In genomic region chr5:93101371-93101791, GRCm38 (mm10) we compare ENCODE assay signal across 9 mouse cellular contexts. TPM values are rescaled to one million over a fixed set of nuclear protein-coding genes. Genes with fewer than 3 reads are reported as not detected.
A peak's percentile ranks its signal among the peaks of the same experiment; 100 is the strongest.
DNase-seq lines count a peak whose midpoint lies in the region; ATAC-seq and TF ChIP-seq lines count a peak whose summit lies in the region.
"Had no signal": no experiment of that assay in that cellular context is flagged by ENCODE, and none has a peak within 500 bp of the region (broad histone marks: within the 10 kb centered on the region; RNA-seq: fewer than 3 reads in every experiment).

No protein-coding gene starts in this region.

- peaks cover 52% of the 10 kb centered on the region for H3K36me3 ChIP-seq in E14TG2a.4 (ENCODE audit: insufficient read depth, low read length)
- H3K36me3 ChIP-seq in ES-Bruce4 (ENCODE audit: control insufficient read depth, insufficient read depth, low read length, poor library complexity, severe bottlenecking), result peaks cover 2% of the 10 kb centered on the region; the same call in 1 of the 2 replicates
- no peaks in the 10 kb centered on the region for H3K36me3 ChIP-seq in heart, embryonic 16.5 days (ENCODE audit: control insufficient read depth, insufficient read depth)

- no peak for TF ChIP-seq POLR2A in ES-Bruce4 (IDR thresholded peaks at IDR 0.05; ENCODE audit: insufficient read depth, low read length)
- TF ChIP-seq POLR2A in cerebellum, adult 2 months (IDR thresholded peaks at IDR 0.05; ENCODE audit: borderline replicate concordance, insufficient read depth, low read length), result no peak

- peak; percentile 56 for ATAC-seq in heart, embryonic 16.5 days (replicated peaks; ENCODE audit: extremely low read depth, insufficient read depth, low FRiP score)

- H3K4me3 ChIP-seq in E14TG2a.4 (replicated peaks; ENCODE audit: low read length) (peak overlapping the region; percentile 51), ES-Bruce4 (ENCODE audit: low read depth, low read length) (no peak overlapping the region)
- H3K4me3 ChIP-seq in heart, embryonic 16.5 days (ENCODE audit: low read length), result no peak overlapping the region
- no peak overlapping the region for H3K4me3 ChIP-seq in cerebellum, adult 2 months (replicated peaks; ENCODE audit: insufficient read depth, low read depth, low read length)
- H3K4me3 ChIP-seq: megakaryocyte, embryonic 14.5 days had no signal

- H3K27ac ChIP-seq in ES-Bruce4 (ENCODE audit: insufficient read depth, low read length), result no peak overlapping the region
- peak overlapping the region; percentile 58 for H3K27ac ChIP-seq in heart, embryonic 16.5 days (ENCODE audit: low read length)
- no peak overlapping the region for H3K27ac ChIP-seq in cerebellum, adult 2 months (ENCODE audit: insufficient read depth, low read length)

- H3K27me3 ChIP-seq in E14TG2a.4 (ENCODE audit: insufficient read depth, low read length) (no peaks in the 10 kb centered on the region), ES-Bruce4 (ENCODE audit: control insufficient read depth, insufficient read depth, low read length, poor library complexity, severe bottlenecking) (no peaks in the 10 kb centered on the region)
- H3K27me3 ChIP-seq in heart, embryonic 16.5 days (ENCODE audit: control insufficient read depth, insufficient read depth, low read length), result no peaks in the 10 kb centered on the region
- no peaks in the 10 kb centered on the region for H3K27me3 ChIP-seq in cerebellum, adult 2 months (ENCODE audit: control insufficient read depth, insufficient read depth, low read length)
- H3K27me3 ChIP-seq: megakaryocyte, embryonic 14.5 days had no signal

- 0 out of 2 replicates have a peak, but pooled peaks have one; percentile 25 for TF ChIP-seq EP300 in ES-Bruce4 (IDR thresholded peaks at IDR 0.05; ENCODE audit: insufficient read depth, low read depth, low read length)

- H3K4me1 ChIP-seq in E14TG2a.4 (replicated peaks; ENCODE audit: low read depth, low read length) (peaks cover 79% of the 10 kb centered on the region), ES-Bruce4 (ENCODE audit: control insufficient read depth, insufficient read depth, low read length) (peaks cover 5% of the 10 kb centered on the region)
- peaks cover 29% of the 10 kb centered on the region for H3K4me1 ChIP-seq in heart, embryonic 16.5 days (ENCODE audit: control insufficient read depth, insufficient read depth, low read length)
- peaks cover 14% of the 10 kb centered on the region for H3K4me1 ChIP-seq in cerebellum, adult 2 months (ENCODE audit: control insufficient read depth, insufficient read depth, low read length)

- H3K9me3 ChIP-seq in E14TG2a.4 (ENCODE audit: low read length) (no peaks in the 10 kb centered on the region), ES-Bruce4 (replicated peaks; ENCODE audit: control insufficient read depth, insufficient read depth, low read length, poor library complexity, severe bottlenecking) (no peaks in the 10 kb centered on the region)
- H3K9me3 ChIP-seq in heart, embryonic 16.5 days (replicated peaks; ENCODE audit: control insufficient read depth, low read length), result no peaks in the 10 kb centered on the region
- H3K9me3 ChIP-seq: megakaryocyte, embryonic 14.5 days had no signal

- H3K9ac ChIP-seq in ES-Bruce4 (ENCODE audit: low read depth, poor library complexity, severe bottlenecking), result no peak overlapping the region
- no peak overlapping the region for H3K9ac ChIP-seq in heart, embryonic 16.5 days (ENCODE audit: low read length)

- whole genome bisulfite sequencing in heart, embryonic 16.5 days, result 54% methylated on average over 8 of the region's 8 CpGs
- 60% methylated on average over 8 of the region's 8 CpGs for WGBS in cerebellum, adult 2 months

- H3K4me2 ChIP-seq in heart, embryonic 16.5 days (ENCODE audit: low read depth, low read length), result no peak overlapping the region; the same call in 1 of the 2 replicates

- DNase-seq in kidney, postnatal 14 days, result peak; percentile 84
- no peak for DNase-seq in cerebellum, adult 18-20 months
- no peak for DNase-seq in cerebellum, adult 2 months
- DNase-seq in frontal cortex, postnatal 10 days (ENCODE audit: low spot score in 2 of 2), result no peak
- DNase-seq: layer of hippocampus, adult 9-11 months had no signal

- TF ChIP-seq CTCF in E14TG2a.4 (conservative IDR thresholded peaks at IDR 0.05; ENCODE audit: low read length), result no peak
- no peak for TF ChIP-seq CTCF in ES-Bruce4 (IDR thresholded peaks at IDR 0.05; ENCODE audit: low read depth, low read length)
- TF ChIP-seq CTCF in cerebellum, adult 2 months (IDR thresholded peaks at IDR 0.05; ENCODE audit: borderline replicate concordance, insufficient read depth, low read depth, low read length), result no peak

RNA-seq across cellular contexts. Expression of gene Sept11, which starts 8.1 kb away (rescaled TPM):
- 187 and 194 TPM in 2 replicates for polyA plus RNA-seq in ES-Bruce4 (2011; ENCODE audit: insufficient read depth, insufficient read length, low read depth, missing spikeins)
- polyA plus RNA-seq in heart, embryonic 16.5 days (2015; fragmentation: Nextera tagmentation; extraction: Ambion mirVana), result 89.7 and 92.8 TPM in 2 replicates
- polyA plus RNA-seq in cerebellum, adult 2 months (2012; rRNA removed), result 74.0 and 77.7 TPM in 2 replicates

RNA-seq across cellular contexts. Expression of gene Sowahb, which starts 56.6 kb away (rescaled TPM):
- polyA plus RNA-seq in ES-Bruce4 (2011; ENCODE audit: insufficient read depth, insufficient read length, low read depth, missing spikeins), result 5.3 and 6.5 TPM in 2 replicates
- 0.12 and 0.20 TPM in 2 replicates for polyA plus RNA-seq in heart, embryonic 16.5 days (2015; fragmentation: Nextera tagmentation; extraction: Ambion mirVana)
- polyA plus RNA-seq in cerebellum, adult 2 months (2012; rRNA removed), result 17.0 and 19.1 TPM in 2 replicates
